Mouse (Mus musculus) megakaryocyte-erythroid progenitor cell, adult 5-6 weeks (primary cell): ENCODE measurements around the gene Def8. TPM values are rescaled to one million over a fixed set of nuclear protein-coding genes. Genes with fewer than 3 reads are reported as not detected.
A peak's percentile ranks its signal among the peaks of the same experiment; 100 is the strongest.
"Not testable (repeated sequence)": the region's sequence is repeated elsewhere in the genome, so short reads cannot be mapped to it uniquely, and the experiment has no call there.

Experiments used
- ATAC-seq: replicated peaks from 2 replicates; pipeline ENCODE4 v1.8.0; 2016; ENCODE audit warnings: mild to moderate bottlenecking, inconsistent platforms; ENCODE audit not compliant: severe bottlenecking, poor library complexity, low FRiP score, low TSS enrichment
- total RNA-seq, 2 experiments: library from RNA; stranded (forward) in 1 of 2; stranded (reverse) in 1 of 2; fragments of 200-1000, 215-1000 nt in 1 of 2; fragments of >200 nt in 1 of 2; fragmentation: Nextera tagmentation in 1 of 2; gene quantifications; 2 replicates each; pipeline ENCODE4 v1.2.3; 2014 to 2017

Def8 gene
- total RNA-seq, 2 experiments from 2014 or later, result 33.5 to 60.6 TPM

DNA sequence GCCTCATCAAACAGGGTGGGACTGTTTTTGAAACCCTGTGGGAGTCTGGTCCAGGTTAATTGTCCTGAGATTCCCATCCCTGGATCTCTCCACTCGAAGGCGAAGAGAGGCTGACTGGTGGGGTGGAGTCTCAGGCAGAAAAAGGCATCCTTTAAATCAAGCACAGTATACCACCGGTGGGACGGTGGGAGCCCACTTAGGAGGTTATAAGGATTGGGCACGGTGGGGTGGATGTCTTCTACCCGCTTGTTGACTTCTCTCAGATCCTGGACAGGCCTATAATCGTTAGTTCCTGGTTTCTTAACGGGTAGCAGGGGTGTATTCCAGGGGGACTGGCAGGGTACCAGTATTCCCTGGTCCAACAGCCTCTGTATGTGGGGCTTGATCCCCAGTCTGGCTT is 7.6 kb downstream of the Def8 start:
- not testable (repeated sequence) for ATAC-seq

DNA sequence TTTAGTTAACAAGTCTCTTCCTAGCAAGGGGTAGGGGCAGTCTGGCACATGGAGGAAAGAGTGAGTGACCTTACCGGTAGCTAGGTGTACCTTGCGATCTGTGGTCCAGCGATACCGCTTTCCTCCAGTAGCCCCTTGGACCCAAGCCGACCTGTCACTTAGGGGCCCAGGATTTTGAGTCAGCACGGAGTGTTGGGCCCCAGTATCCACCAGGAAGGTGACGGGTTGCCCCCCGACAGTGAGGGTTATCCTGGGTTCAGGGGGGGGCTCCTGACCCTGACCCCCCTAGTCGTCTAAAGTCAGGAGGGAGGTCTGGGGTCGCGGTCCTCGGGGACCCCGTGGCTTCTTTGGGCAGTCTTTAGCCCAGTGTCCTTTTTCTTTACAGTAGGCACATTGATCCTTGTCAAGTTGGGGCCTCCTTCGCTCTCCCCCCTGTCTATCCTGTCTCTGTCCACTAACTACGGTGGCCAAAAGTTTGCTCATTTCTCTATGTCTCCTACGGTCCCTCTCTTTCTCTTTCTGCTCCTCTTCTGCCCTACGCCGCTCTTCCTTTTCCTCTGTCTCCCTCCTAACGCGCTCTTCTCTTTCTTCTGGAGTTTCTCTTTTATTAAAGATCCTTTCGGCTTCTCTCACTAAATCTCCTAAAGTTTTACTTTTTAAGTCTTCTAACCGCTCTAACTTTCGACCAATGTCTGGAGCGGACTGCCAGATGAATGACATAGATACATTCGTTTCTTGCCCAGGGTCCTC is 8.5 kb downstream of the Def8 start:
- ATAC-seq, result no peak

DNA sequence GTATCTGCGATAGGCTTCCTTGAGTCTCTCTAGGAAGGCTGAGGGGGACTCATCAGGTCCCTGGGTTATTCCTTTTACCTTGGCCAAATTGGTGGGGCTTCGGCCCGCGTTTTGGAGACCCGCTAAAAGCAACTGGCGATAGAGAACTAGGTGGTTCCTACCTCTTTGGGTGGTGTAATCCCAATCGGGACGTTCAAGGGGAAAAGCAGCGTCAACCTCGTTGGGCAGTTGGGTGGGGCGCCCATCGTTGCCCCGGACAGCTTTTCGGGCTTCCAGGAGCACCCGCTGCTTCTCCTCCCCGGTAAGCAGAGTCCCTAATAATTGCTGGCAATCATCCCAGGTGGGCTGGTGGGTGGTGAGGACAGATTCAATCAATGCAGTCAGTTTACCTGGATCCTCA is 9.1 kb downstream of the Def8 start:
- ATAC-seq, result no peak

DNA sequence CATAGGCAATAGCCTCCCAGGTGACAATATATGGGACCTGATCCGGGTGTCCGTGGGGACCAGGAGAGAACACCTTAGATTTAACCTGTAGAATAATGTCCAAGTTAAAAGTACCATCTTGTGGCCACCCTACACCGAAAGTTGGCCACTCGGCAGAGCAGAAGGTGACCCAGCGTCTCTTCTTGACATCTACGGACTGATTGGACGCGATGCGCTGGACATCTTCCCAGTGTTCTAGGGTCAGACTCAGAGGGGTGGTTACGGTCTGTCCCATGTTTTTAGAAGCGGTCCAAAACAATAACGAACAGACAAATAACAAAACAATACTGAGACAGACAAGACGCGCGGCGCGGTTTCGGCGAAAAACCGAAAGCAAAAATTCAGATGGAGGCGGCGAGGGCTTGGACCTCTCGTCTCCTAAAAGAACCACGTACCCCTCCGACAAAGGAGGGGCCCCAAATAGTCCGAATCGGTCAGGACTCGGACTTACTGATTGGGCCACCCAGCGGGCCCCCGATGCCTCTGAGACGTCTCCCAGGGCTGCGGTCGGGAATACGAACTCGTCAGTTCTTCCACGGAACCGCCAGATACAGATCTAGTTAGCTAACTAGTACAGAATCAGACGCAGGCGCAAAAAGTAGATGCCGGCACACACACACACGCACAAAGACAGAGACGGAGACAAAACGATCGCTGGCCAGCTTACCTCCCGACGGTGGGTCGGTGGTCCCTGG is 10.1 kb downstream of the Def8 start:
- ATAC-seq, result not testable (repeated sequence)

DNA sequence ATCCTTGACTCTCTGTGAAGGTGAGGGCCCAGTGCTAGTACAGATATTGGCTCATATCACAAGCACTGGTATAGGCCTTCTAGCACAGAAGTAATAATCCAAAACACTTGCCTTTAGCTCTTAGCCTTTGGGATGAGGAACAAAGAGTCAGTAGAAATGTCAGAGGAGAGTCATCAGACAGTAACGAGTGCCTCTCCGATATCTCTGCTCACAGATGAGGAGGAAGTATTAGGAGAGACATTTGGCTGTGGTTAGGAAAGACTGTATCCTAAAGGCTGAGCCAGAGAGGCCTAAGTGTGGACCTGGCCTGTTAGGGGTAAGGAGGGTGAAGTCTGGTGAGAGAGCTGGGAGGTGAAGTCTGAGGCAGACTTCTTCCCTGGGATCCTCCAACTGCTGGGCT is 18.5 kb downstream of the Def8 start:
- no peak for ATAC-seq

DNA sequence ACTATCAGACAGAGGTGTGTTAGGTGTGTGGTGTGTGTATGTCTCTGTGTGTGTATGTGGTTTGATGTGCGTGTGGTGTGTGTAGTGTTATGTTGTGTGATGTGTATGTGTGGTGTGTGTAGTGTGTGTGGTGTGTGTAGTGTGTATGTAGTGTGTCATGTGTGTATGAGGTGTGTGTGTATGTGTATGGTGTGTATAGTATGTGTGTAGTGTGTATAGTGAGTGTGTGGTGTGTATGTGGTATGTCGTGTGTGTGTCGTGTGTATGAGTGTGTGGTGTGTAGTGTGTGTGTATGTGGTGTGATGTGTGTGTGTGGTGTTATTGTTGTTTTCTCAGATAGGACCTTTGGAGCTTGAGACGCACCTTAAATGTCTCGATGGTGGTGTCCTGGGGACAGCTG is 19.0 kb downstream of the Def8 start:
- no peak for ATAC-seq

DNA sequence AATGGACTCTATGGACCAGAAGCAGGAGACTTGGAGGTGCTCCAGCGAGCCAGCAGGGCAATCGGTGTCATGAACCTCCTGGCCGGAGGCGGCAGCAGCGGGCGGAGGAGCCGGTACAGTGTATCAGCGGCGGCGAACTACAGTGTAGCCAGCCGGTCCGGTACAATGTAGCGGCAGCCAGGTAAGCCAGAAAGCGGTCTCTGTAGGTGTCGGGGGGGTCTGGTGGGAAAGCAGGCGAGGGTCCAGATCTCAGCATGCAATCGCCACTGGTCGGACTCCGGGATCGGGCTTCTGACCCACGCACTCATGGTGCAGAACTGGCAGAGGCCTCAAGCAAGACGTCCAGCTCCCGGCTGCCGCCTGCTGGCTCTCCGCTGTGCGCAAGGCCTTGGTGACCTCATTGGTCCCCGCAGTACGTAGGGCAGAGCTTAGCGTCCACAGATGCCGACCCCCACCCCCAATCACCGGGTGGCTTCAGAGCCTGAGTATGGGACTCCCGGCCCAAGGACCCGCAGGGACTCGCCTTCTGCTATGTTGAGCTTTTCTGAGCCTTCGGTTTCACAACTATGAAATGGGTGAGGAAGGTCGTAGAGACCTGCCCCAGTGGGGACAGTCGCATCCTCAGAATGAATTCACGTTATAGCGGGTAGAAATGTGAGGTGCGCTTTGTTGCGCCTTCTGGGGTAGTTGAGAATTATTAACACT is 19.7 kb downstream of the Def8 start:
- peak; percentile 92 for ATAC-seq

DNA sequence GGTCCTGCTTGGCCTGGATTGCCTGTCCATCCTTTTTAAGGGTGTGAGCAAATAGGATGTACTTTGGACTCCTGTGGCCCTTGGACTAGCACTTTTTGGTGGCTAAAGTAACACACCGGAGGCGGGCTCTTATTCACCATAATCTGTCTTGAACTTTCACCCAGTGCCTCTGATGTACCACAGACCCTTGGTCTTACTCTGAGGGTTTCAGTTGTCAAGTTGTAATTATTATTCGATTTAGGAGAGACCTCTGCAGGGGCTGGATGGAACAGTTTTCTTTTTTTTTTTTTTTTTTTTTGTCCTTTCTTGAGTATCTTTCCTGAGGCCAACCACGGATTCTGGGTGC is 20.2 kb downstream of the Def8 start:
- 0 out of 2 replicates have a peak, but pooled peaks have one; percentile 3 for ATAC-seq

DNA sequence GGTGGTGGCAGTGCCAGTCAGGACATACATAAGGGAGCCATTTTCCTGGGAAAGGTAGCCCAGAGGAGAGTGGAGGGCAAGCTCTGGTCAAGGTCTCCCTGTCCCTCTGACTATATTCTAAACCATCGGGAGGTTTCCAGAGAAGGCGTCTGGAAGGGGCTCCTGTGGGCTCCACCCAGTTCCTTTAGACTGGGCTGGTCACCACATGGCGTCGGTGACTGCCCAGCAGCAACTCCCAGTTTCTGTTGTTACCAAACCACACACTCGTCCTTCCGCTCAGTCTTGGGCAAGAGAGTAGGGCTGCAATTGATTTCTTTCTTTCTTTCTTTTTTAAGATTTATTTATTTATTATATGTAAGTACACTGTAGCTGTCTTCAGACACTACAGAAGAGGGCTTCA is 20.8 kb downstream of the Def8 start:
- no peak for ATAC-seq

DNA sequence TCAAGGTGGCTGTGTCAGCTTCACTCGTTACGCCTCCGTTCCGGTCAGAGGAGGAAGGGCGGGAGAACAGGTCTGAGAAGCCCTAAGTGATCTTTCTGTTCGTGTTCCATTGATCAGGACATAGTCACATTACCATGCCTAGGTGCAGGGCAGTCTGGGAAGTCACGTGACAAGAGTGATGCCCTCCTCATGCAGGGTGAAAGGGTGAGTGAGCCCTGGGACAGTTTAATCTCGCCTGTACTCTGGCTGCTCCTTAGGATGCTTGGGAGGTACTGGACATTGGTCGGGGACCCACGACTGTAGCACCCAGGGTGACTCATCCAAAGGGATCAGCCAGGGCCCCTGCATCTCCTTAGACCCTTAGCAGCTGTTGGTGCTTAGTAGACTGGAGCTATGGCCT is 22.7 kb downstream of the Def8 start:
- ATAC-seq, result no peak

DNA sequence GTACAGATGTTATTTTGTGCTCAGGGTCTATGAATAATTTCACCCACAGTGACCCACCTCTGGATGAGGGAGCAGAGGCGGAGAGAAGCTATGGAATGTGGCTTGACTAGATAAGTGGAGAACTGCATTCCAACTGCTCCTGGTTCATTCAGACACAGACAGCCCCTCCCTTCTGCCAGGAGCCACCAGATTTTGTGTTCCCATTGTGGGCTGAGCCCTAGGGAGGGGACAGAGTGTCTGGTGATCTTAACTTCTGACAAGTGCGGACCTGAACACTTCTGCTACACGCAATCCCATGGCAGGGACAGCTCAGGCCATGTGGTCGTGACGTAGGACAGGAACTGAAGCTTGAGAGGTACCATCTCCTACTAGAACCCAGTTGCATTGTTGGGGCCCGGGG is 23.5 kb downstream of the Def8 start:
- ATAC-seq, result no peak

DNA sequence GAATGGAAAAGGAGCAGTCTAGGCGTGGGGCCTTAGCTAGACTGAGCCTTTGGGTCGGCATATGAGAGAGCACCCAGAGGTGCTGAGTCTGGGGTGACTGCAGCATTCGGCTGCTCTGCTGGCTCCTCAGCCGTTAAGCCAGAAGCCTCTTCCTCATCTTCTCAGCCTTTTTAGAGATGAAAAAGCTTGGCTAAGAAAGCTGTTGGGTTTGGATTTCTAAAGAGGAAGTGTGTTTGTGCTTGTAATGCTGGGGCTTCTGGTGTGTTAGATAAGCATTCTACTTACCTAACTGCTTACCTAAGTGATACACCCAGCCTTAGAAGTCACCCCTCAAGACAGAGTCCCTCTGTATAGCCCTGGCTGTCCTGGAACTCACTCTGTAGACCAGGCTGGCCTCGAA is 27.5 kb downstream of the Def8 start:
- ATAC-seq, result peak; percentile 36

DNA sequence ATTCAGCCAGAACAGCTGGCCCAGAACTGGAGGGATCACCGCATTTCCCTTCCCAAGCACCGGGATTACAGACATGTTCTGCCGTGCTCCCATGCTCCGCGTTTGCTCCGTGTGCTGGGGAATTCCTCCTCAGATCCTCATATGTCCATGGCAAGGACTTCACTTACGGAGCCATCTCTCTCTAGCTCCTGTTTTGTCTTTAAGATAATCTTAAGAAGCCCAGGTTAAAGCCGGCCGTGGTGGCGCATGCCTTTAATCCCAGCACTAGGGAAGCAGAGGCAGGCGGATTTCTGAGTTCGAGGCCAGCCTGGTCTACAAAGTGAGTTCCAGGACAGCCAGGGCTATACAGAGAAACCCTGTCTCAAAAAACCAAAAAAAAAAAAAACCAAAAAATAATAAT is 28.4 kb downstream of the Def8 start:
- ATAC-seq, result not testable (repeated sequence)

DNA sequence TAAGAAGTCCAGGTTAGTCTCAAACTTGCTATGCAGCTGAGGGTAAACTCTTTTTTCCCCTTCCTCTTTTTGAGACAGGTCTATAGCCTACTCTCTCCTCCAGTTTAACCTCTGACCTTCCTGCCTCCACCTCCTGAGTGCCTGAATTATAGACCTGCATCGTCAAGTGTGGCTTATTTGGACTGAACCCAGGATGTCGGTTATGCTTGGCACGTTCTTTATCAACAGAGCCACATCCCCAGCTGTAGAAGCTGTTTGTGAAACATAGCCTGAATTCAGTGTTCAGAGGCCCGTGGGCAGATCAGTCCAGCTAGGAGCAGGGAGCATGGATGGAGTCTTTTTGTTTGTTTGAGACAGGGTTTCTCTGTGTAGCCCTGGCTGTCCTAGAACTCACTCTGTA is 28.8 kb downstream of the Def8 start:
- ATAC-seq, result peak; percentile 62

DNA sequence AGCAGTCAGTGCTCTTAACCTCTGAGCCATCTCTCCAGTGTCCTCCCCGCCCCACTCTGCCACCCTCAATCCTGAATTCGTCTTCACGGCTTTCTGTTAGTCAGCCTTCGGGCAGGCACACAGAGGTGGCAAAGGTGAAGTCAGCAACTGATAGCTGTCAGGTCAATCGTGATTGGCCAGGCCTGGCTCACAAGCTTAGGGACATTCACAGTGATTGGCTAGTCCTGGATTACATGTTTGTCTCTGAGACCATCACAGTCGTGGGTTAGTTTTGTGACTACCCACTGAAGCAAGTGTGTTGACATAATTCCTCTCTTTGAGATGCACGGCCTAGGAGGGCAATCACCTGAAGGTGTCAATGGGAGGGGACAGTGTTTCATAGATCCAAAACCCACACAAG is 30.0 kb downstream of the Def8 start:
- 0 out of 2 replicates have a peak, but pooled peaks have one; percentile 22 for ATAC-seq

DNA sequence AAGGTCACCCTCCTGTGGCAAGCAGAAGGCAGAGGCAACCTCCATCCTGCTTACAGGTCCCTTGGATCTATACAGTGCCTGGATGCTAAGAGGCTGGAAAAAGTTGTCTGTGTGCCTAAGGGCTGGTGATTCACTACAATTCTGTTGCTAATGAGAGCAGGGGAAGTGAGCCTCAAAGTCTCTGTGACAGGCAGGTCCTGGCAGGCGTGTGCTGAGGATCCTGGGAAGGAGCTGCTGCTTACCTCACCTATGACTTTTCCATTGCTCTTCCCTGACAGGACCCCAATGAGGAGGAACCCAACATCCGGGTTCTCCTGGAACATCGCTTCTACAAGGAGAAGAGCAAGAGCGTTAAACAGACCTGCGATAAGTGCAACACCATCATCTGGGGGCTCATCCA is 30.6 kb downstream of the Def8 start:
- ATAC-seq, result no peak

DNA sequence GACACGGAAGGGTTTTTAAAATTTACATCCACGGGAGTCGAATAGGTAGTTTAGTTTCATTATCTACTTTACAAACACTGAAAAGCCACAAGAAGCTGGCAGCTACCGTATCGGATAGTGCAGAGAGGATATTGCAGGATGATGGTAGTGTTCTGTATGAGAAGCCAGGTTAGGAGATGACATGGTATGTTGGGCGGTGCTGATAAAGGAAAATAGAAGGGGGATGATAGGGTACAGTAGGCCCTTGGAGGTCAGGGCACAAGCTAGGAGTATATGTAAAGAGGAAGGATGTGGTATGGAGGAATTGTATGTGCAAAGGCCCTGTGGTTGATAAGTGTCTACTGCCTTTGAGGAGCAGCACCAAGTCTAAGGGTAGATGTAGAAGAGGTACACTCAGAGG is 31.2 kb downstream of the Def8 start:
- ATAC-seq, result peak; percentile 68

DNA sequence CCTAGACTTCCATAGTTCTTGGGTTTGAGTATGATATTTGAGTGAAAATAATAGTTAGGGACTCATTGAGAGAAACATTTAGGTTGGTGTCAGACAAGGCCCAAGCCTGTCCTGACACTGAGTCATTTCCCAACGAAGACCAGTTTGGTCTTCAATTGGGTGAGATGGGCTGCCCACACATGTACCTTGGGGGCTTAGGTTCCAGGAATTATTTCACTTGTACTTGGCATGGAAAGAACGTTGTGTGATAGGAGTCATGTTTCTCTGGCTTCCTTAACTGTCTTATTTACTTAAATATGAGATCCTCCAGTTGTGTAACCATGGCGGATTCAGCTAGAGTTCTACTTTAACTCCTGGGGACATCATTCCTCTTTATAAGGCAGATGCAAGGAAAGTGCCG is 40.3 kb downstream of the Def8 start:
- no peak for ATAC-seq

DNA sequence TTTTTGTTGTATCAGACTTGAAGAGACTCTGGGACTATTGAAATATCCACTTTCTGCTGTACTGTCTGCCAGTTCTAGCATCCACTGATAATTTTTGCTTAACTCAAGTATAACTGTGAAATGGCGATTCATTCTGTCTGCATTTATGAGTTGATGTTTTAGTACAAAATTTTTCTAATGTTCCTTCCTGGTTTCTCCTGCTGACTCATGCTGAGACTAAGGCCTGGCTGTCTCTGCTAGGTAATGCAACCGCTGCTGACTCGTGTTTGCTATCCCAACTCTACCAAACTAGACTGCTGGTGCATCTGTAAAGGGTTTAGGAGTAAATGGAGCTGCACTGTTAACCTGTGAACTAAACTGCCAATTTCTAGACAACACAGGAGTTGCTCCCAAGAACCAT is 44.1 kb downstream of the Def8 start:
- ATAC-seq, result no peak

DNA sequence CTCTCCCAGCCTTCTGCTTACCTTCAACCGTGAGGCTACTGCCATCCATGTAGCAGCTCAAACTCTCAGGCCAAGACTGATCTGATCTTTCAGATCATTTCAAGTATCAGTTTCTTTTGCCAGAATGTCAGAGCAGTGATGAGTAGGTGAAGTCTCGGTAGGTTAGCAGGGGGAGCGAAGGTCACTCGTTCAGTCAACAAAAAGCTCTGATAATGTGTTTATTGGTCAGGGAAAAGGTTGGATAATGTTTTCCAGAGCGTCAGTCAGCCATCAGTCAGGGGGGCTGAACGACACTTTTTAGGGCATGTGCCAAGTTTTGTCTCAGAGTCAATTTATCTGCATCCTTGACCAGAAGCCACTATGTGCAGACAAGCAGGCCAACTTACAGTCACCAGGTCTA is 49.7 kb downstream of the Def8 start:
- ATAC-seq, result not testable (repeated sequence)

DNA sequence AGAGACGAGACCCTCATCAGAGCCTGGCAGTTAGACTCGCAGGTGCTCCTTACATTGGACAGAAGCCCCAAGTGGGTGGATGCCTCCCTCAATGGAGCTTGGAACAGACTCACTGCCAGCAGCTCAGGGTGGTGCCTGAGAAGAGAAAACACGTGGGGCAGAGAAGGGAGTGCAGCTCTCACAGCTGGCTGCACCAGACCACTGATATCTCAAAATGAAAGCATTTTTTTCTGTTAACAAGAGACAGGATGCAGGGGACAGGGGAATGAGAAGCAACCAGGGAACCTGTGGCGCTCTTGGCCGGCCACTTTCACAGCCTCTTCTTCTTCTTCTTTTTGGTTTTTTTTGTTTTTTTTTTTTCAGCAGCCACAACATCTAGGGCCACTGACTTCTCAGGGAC is 51.2 kb downstream of the Def8 start:
- not testable (repeated sequence) for ATAC-seq
